Mouse (Mus musculus): ENCODE results near the gene Fabp6.
A peak's percentile ranks its signal among the peaks of the same experiment; 100 is the strongest.

The Fabp6 gene

DNA sequence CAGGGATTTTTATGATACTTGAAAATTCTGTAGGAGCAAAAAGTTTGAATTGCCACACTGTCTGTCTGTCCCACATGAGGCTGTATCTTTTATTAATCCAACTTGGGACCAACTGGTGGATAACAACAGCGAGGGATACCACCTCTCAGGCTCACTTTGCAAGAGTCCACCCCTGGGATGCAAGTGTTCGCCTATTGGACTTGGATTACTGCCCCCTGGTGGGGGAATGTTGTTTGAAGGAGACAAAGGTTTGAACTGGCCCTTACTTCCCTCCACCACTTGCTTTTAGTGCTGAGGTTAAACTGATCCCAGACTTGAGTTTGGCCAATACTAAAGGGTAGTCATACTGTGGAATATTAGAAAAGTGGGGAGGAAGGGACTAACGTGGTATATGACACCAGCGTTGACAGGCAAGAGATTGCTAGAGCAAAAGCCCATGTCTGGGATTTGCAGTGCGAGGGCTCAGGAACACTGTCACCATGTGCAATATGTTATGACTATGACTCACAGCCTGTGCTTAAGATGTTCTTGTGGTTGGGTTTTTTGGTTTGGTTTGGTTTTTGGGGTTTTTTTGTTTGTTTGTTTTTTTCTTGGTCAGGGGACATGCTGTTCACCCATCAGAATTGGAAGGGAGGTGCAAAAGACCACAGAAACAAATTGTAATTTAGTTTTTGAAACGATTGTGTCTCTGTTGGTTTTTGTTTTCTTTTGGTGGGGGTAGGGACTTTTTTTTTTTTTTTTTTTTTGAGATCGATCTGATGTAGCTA is 14.8 kb downstream of the Fabp6 start, which contains the start of gene 4933415A04Rik:
4933415A04Rik (plus strand) TSS at position 717 of the 767 bp plus-strand sequence.
- DNase-seq, result peak in 1 of 2 experiments; percentile 57

DNA sequence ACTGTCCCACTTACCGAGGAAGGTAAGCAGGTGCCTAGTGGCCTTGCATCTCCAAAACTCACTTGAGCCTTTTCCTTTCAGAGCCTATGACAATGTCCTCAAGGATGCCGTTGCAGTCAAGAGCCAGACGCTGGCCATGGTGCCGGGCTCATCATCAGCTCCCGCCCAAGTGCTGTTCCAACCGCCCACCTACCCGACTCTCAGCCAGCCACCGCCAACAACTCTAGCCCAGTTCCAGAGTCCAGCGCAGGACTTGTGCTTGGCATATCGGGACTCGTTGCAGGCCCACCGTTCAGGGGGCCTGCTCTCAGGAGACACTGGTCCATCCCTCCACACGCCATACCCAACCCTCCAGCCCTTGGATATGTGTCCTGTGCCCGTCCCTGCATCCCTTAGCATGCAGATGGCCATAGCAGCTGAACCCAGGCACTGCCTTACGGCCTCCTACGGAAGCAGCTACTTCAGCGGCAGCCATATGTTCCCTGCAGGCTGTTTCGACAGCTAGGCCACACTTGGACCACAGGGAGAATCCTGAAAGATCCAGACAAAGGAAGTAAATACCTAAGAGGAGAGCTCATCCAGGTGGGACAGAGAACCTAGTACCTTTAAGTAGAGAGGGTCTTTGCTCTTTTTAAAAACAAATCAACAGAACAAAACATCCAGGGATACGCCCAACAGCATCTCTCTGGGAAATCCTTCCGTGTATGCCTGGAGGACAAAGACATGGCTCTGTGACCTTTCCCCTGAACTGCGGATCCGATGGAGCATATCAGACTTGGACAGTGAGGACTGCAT is 15.9 kb downstream of the Fabp6 start:
- no peak for DNase-seq

DNA sequence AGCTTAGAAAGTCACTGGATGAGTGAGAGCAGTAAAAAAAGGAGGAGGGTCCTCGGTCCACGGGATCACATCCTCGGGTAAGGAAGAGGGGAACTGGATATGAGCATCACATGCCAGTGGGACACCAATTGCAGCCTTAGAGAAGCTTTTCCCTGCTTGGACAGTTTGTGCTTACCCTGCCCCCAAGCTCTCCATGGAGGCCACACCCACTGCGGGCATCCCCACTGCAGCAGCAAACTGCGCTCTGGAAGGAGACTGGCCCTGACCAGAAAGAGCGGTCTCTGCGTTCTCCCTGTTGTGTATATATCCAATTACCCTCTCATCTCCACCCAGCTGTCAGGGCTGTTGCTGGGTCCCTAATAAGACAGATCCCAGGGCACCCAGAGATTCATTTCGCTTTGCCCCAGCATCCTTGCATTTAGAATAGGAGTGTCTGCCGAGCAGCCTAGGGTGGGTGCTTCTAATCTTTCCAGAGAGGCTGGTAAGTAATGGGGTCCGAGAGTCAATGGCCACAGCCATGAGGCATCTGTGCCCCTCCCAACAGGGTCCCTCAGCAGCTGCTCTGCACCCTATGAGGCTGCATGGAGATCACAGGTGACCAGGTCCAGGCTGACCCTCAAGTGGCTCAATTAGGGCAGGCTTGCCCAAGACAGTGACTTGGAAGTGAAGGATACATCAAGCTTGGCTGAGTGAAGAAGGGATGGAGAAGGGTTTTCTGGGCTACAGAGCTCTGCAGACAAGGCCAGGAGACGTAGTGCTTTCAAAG is 23.4 kb downstream of the Fabp6 start:
- DNase-seq, result no peak

DNA sequence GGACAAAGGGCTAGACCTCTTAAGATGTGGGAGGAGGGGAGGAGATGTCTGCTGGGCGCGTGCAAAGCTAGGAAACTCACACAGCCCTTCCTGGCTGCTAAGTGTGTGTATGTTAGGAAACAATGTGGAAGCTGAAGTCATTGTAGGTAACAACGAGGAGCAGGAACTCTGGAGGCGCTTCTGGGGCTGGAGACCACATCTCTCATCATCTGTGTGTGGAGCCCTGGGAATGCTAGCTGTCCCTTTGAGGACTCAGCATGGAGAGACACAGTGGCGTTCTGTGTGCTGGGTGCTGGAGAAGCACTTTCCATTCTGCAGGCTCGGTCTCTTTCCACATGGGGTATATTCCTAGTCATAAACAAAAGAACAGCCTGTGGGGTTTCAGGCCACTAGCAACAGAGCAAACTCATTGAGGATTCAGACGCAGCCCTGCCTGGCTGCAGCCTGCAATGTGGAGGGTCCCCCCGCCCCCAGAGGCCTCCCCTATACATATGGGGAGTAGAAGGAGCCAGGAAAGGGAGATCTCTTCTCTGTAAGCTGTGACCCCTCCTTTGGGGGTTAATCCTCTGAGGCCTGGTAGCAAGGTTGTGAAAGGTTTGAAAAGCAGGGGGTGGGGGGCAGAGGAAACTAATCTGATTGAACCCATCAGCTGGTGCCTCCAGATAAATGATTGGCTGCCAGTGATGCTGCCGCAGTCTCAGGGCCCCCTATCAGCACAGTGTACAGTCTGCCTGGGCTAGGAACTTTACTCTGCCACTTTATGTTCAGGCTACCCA is 25.8 kb downstream of the Fabp6 start:
- DNase-seq, result no peak

DNA sequence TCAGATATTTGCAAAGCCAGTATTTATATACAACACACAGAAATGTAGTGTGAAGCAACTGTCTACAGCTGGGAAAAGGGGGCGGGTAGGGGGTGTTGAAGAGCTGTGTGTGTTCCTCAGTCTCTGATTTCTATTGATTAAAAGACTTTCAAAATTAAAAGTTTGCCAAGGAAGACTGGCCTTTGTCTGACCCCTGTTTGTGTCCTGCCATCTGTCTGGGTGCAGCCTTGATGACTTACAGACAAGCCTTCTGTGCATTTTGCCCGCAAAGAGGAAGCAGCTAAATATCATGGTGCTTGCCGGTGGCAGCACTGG is 26.3 kb downstream of the Fabp6 start:
- no peak for DNase-seq

DNA sequence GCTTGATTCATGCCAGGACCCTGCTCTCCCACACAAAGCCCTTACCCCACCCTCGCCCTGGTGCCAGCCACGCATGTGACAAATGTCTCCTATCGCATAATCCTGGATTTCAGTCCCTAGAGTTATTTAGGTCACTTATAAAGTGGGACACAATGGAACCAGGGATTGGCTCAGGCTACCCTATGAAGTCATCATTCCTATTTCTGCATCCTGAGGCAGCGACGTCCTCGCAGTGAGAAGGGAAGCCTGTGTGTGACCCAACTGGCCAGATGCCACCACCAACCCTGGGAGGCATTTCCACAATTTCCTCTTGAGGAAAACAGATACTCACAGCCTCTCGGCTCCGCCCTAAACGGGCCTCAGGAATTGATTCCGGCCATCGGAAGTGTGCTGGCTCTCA is 31.7 kb downstream of the Fabp6 start:
- DNase-seq, result peak; percentile 9 to 12

DNA sequence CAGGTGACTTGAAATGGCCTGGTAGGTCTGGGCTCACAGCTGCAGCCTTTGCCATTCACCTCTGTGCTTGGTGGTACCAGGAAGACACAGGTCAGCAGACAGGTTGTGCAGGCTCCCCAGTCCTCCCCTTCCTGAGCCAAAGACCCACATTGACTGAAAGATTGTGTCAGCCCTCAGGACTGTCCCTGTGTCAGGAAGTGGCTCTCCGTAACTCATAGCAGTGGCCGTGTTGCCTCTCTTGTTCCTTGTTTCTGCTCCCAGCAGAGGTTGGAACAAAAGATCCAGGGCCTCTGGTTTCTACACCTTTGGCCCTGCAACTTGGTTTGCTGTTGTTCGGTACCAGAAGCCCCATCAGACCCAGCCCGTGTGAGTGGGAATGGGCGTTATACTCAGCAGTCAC is 32.2 kb downstream of the Fabp6 start:
- DNase-seq, result no peak

DNA sequence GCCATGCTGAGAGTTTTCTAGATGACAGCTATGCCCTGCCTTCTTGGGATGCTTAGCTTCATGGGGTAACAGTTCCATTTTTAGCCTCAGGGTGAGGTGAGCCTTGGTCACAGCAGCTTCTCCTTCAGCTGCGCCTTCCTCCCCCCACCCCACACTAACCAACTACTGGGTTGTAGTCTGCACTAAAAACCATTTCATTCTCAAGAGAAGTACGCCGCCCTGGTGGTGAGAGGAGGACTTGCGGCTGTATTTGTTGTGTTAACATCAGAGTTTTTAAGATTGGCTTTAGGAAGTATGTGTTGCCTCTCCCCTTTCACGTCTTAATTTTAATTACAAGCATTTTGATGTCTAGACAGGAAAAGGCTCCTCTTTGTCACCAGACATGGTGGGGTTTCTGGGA is 33.1 kb downstream of the Fabp6 start:
- DNase-seq, result peak in 1 of 2 experiments; percentile 37

DNA sequence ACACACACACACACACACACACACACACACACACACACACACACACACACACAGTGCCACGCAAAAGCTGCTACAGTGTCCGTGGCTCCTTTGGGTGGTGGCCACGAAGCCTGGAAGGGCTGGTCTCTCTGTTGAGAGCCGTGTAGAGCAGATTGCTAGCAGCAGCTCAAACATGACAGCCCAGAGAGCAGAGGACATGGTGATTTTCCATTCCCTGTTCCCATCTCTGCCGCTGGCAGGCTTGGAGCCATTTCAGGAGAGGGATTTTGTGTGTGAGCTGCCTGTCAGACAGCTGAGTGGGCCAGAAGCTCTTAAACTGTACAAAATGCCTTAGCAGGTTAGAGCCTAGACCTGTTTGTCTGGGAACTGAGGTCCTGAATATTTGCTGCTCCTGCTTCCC is 34.6 kb downstream of the Fabp6 start:
- no peak for DNase-seq

DNA sequence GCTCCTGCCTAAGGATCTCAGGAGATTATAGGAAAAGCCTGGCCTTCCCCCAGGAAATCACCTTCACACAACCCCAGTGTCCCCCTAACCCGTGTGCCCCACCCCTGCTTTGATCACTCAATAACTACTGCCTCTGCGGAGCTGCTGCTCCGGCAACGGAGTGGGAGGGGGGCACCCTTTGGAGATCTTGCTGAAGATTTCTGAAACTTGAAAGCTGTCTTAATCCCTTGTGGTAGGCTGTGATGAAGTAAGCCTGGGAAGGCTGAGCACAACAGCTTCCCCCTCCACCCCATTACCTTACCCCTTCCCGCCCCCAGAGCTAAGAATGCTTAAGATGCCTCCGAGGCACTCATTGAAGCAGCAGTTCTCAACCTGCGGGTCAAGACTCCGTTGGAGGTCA is 35.5 kb downstream of the Fabp6 start:
- DNase-seq, result no peak

DNA sequence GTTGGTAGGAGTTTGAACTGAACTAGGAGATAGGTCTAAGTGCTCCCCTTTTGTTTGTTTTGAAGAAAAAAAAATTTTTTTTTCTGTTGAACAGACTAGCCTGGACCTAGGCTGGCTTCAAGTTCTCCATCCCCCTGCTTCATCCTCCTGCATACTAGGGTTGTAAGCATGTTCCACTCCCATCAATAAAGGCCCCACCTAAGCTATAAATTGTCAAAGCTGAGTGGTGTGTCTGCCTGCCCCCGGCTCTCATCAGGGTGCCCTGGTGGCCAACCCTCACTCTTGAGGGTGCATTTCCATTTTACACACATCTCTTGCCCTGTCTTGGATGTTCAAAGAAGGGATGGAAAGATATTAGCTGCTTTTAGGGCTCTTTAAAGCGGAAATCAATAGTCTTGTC is 35.9 kb downstream of the Fabp6 start:
- DNase-seq, result no peak

DNA sequence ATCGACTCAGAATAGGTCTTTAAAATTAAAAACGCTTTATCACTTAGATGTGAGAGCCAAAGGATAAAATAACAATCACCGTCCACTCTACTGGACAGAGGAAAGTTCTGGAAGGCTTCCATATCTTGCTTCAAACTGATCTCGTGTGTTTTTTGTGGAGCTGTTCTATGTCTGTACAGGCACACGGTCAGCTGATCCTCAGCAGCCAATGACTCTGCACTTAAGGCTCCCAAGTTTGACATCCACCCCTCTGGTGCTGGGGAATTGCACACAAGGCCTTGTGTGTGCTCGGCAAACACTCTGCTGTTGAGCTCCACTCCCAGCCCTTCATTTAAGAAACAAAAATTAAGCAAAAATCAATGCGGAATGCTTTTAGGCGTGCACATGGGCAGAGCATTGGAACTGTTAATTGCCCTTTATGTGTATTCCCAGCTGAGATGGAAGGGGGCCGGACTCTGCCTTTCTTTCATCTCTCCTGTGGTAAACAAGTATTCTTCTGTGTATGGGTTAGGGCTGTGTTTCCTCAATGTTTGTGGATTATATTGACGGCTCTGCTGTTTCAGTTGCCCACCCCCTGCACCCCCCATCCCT is 37.6 kb downstream of the Fabp6 start:
- no peak for DNase-seq

DNA sequence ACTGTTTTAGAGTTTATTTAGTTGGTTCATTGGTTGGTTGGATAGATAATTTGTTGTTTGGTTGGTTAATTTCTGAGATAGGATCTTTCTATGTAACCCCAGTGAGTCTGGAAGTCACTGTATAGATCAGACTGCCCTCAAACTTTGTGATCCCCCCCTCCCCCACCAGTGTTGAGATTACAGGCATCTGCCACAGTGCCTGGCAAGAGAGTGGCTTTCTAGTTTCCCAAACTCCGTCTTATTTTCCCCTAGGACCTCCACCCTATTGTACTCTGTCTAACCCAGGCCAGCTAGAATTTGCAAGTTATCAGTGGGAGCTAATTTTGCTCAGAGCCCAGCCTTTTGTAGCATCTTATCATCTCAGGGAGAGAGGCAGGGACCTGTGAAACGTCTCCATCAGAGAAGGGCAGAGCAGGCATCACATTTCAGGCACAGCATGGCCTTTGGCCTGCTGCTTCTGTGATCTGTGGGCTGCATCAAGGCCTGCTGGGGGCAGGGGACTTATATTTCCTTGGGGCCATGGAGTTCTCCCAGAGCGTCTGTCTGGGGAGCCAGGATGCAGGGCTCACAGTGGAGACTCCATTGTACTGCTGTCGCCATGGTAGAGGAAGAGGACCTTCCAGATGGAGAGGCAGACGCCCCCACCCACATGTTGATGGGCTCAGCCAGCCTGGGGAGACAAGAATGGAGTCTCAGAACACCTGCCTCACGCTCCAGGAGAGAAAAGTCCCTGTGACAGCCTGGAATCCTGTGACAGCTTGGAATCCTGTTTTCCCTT is 41.6 kb downstream of the Fabp6 start:
- no peak for DNase-seq

DNA sequence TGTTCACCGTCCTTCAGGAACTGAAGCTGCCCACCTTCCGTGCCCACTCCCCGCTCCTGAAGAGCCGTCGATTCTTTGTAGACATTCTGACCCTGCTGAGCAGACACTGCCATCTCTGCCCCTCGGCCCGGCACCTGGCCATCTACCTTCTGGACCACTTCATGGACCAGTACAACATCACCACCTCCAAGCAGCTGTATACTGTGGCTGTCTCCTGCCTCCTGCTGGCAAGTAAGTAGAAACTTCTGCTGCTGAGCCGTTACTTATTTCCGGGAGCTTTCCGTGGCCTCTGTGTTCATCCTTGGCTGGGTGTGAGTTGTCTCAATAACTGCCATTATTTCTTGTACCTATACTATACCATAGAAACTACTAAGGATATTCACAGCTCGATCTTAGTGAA is 44.8 kb downstream of the Fabp6 start:
- no peak for DNase-seq

DNA sequence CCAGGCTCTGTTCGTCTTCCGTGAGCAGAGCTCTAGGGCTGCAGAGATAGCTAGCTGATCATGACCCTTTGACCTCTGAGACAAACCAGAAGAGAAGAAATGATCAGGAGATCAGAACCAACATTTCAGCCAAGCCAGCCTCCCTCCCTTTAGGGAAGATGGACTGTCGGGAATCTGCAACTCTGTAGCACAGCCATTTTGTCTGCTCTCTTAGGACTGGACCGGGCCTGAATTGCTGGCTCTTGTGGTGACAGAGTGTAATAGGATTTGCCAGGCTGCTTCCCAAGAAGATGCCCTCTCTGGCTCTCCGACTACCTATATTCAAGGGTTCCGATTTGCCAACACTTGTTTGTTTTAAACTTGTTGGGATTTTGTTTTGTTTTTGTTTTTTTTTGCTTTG is 48.7 kb downstream of the Fabp6 start:
- no peak for DNase-seq

DNA sequence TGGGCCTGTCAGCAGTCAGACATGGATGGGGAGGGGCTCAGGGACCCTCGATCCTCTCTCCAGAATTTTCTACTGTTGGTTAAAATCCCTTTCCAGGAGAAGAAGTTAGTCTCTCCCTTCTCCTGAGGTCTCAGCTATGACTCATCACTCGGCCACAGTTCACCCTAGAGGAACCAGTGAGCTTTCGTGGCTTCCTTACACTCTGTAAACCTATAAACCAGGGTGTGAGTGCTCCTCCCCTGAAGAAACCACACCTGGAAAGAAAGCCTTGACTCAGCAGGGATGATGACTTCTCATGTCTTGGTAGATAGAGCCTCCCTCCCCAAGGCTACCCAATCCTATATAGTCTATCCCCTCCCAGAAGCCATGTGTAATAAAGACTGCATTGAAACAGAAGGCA is 49.6 kb downstream of the Fabp6 start:
- DNase-seq, result no peak

DNA sequence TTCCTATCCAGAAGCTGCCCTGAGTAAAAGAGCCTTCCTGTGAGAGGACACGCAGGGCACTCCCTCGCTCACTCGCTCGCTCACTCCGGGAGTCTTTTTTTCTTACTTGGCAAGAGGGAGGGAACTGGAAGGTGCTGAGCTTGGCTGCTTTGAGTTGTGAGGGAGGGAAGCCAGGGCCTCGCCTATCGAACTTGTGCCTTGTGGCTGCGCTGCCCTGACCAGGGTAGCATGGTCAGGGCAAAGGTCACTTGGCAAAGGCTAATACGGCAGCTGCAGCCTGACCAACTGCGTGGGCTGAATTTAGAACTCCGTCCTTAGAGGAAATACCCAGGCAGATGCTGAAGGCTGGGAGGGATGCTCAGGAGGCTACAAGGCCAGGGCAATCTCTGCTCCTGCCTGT is 51.6 kb downstream of the Fabp6 start:
- DNase-seq, result peak in 1 of 2 experiments; percentile 11

DNA sequence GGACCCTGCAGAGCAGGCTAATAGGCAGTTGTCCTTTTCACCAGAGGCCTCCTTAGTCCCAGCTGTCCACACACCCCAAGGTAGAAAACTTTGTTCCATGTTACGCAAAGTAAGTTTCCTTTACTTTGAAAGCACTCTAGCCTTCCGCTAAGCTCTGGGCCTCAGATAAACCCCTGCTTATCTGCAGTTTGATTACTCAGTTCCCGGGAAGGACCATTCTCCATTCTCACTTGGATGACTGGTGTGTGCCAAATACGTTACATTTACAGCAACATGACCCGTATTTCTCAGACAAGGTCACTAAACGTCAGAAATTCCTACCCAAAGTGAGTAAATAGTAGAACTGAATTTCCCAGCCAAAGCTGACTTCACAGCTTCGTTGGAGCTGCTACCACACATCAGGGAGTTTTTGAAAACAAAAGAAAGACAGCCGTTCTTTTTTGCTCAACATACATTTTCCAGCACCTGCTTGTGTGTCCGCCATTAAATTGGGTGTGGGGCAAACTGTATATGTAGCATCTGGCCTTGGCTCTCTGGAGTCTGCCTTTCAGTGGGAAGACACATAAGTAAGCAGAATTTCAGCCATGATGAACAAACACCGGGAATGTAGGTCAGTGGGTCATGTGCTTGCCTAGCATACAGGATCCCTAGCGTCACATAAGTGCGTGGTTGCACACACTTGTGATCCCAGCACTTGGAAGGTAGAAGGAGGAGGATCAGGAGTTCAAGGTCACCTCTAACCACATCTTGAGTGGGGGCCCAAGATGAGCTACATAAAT is 52.5 kb downstream of the Fabp6 start:
- DNase-seq, result no peak

DNA sequence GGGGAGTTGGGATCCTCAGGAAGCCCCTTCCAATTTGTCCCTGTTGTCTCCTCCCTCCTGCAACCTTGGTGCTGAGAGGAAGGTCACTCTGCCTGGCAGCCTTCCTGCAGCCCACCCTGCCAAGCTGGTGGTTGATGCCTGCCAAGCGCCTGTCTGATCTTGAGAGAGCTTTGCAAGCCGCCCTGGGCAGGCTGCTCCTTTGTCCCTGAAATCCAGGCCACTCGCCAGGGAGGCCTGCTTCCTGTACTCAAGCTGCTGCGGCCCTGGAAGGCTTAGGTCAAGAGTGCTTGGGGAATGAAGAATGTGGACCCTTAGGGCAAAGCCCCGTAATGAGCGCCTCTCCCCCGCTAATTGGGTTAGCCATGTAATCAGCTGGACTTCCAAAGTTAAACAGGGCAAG is 53.2 kb downstream of the Fabp6 start:
- DNase-seq, result peak in 1 of 2 experiments; percentile 11

DNA sequence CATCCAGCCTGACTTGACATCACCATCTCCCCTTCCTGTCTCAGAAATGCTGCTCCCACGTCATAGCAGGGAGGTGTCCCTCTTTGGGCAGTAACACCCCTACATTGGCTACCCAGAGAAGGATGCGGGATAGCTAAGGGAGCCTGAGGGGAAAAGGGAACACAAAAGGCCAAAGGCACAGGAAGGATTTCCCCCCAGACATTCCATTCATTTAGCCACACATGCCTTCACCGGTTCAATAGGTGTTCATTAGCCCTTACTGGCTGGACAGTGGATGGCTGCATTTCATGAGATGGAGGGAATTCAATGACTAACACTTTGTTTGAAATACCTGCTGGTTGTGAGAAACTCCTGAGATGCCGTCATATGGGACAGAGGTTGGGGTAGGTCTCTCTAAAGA is 54.7 kb downstream of the Fabp6 start:
- no peak for DNase-seq

All from spleen, adult 18-20 months (tissue).